Comparison of ENCODE assay signal across 15 mouse cellular contexts in the genomic region with DNA sequence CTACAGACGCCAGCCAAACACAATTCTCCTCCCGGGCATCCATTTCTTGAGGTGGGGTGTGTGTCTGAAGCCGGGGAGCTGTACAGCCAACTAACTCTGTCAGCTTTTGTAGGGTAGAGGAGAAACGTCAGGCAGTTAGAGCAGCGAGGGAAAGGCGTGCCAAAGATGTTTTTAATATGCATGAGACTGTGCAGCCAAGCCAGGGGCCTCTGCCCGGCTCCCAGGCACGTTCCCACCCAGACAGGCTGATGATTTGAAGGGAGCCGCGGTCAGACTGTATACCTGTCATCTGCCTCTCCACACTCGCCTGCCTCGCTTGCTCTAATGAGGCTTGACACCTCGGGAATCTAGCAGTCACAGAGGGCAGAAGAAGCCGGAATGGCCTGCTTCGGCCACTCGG. TPM values are rescaled to one million over a fixed set of nuclear protein-coding genes. Genes with fewer than 3 reads are reported as not detected.
DNase-seq lines count a peak whose midpoint lies in the region; ATAC-seq and TF ChIP-seq lines count a peak whose summit lies in the region.
"Had no signal": no experiment of that assay in that cellular context is flagged by ENCODE, and none has a peak within 500 bp of the region (broad histone marks: within the 10 kb centered on the region; RNA-seq: fewer than 3 reads in every experiment).

No protein-coding gene starts in this region.

- H3K36me3 ChIP-seq in heart, embryonic 10.5 days = no peaks in the 10 kb centered on the region
- no peaks in the 10 kb centered on the region for H3K36me3 ChIP-seq in embryonic facial prominence, embryonic 10.5 days (replicated peaks)
- H3K36me3 ChIP-seq in hindbrain, embryonic 14.5 days (replicated peaks; ENCODE audit: control insufficient read depth, insufficient read depth) = no peaks in the 10 kb centered on the region
- H3K36me3 ChIP-seq in midbrain, embryonic 14.5 days (ENCODE audit: control insufficient read depth, insufficient read depth, low read length) = no peaks in the 10 kb centered on the region
- no peaks in the 10 kb centered on the region for H3K36me3 ChIP-seq in intestine, postnatal 0 days (ENCODE audit: control insufficient read depth, insufficient read depth)

- DNase-seq in heart, embryonic 10.5 days (ENCODE audit: low spot score) = no peak
- no peak for DNase-seq in heart, postnatal 36 days
- DNase-seq in embryonic facial prominence, embryonic 10.5 days (ENCODE audit: low spot score) = peak; percentile 54
- DNase-seq in hindbrain, embryonic 14.5 days (ENCODE audit: low spot score) = no peak
- peak; percentile 67 for DNase-seq in midbrain, embryonic 14.5 days
- DNase-seq in right cerebral cortex, adult 18-20 months = no peak
- DNase-seq in layer of hippocampus, adult 9-10 months (ENCODE audit: low spot score) = no peak
- DNase-seq: kidney, postnatal 14 days had no signal

- H3K4me2 ChIP-seq in hindbrain, embryonic 14.5 days (replicated peaks) = peak overlapping the region; percentile 8; the same call in 1 of the 2 replicates
- peak overlapping the region; percentile 17; the same call in 1 of the 2 replicates for H3K4me2 ChIP-seq in midbrain, embryonic 14.5 days (ENCODE audit: low read length)
- H3K4me2 ChIP-seq in intestine, postnatal 0 days (replicated peaks; ENCODE audit: low read depth) = no peak overlapping the region

- TF ChIP-seq CTCF in intestine, postnatal 0 days (IDR thresholded peaks at IDR 0.05; ENCODE audit: low read depth) = no peak

- peak overlapping the region; percentile 9; the same call in 1 of the 2 replicates for H3K4me3 ChIP-seq in heart, embryonic 10.5 days
- no peak overlapping the region for H3K4me3 ChIP-seq in embryonic facial prominence, embryonic 10.5 days
- no peak overlapping the region for H3K4me3 ChIP-seq in hindbrain, embryonic 14.5 days (replicated peaks; ENCODE audit: low read length)
- no peak overlapping the region for H3K4me3 ChIP-seq in midbrain, embryonic 14.5 days (replicated peaks; ENCODE audit: low read depth, low read length)
- H3K4me3 ChIP-seq in intestine, postnatal 0 days (ENCODE audit: low read depth, low read length) = no peak overlapping the region

- H3K27me3 ChIP-seq in heart, embryonic 10.5 days (ENCODE audit: insufficient read depth, poor library complexity, severe bottlenecking) = peaks cover 6% of the 10 kb centered on the region; the same call in 1 of the 2 replicates
- 0 out of 2 replicates have a peak, but pooled peaks cover 19% of the 10 kb centered on the region for H3K27me3 ChIP-seq in embryonic facial prominence, embryonic 10.5 days (replicated peaks; ENCODE audit: low read depth, poor library complexity, severe bottlenecking)
- no peaks in the 10 kb centered on the region for H3K27me3 ChIP-seq in hindbrain, embryonic 14.5 days (ENCODE audit: control insufficient read depth, insufficient read depth, low read length)
- no peaks in the 10 kb centered on the region for H3K27me3 ChIP-seq in midbrain, embryonic 14.5 days (ENCODE audit: control insufficient read depth, insufficient read depth, low read length)
- H3K27me3 ChIP-seq in intestine, postnatal 0 days (replicated peaks; ENCODE audit: control insufficient read depth, insufficient read depth, low read length) = no peaks in the 10 kb centered on the region

- H3K4me1 ChIP-seq in heart, embryonic 10.5 days = peaks cover 25% of the 10 kb centered on the region
- peaks cover 58% of the 10 kb centered on the region for H3K4me1 ChIP-seq in embryonic facial prominence, embryonic 10.5 days
- H3K4me1 ChIP-seq in hindbrain, embryonic 14.5 days (replicated peaks; ENCODE audit: control insufficient read depth, insufficient read depth, low read length) = peaks cover 10% of the 10 kb centered on the region; the same call in 1 of the 2 replicates
- peaks cover 13% of the 10 kb centered on the region for H3K4me1 ChIP-seq in midbrain, embryonic 14.5 days (ENCODE audit: control insufficient read depth, insufficient read depth, low read length)
- no peaks in the 10 kb centered on the region for H3K4me1 ChIP-seq in intestine, postnatal 0 days (replicated peaks; ENCODE audit: control insufficient read depth, insufficient read depth, low read length)

- intact Hi-C loops in heart, postnatal 36 days (cut with DNase I) = no loop called here

- 51% methylated on average over 16 of the region's 16 CpGs for WGBS in heart, embryonic 10.5 days
- 56% methylated on average over 16 of the region's 16 CpGs for WGBS in embryonic facial prominence, embryonic 10.5 days
- 34% methylated on average over 16 of the region's 16 CpGs for WGBS in hindbrain, embryonic 14.5 days
- 19% methylated on average over 16 of the region's 16 CpGs for WGBS in midbrain, embryonic 14.5 days
- WGBS in intestine, postnatal 0 days = 65% methylated on average over 16 of the region's 16 CpGs

- peak overlapping the region; percentile 62; the same call in 1 of the 2 replicates for H3K27ac ChIP-seq in heart, embryonic 10.5 days
- peak overlapping the region; percentile 49 for H3K27ac ChIP-seq in embryonic facial prominence, embryonic 10.5 days (replicated peaks)
- 0 out of 2 replicates have a peak overlapping the region, but pooled peaks have one; percentile 32 for H3K27ac ChIP-seq in hindbrain, embryonic 14.5 days
- H3K27ac ChIP-seq in midbrain, embryonic 14.5 days (replicated peaks; ENCODE audit: low read depth, low read length) = 0 out of 2 replicates have a peak overlapping the region, but pooled peaks have one; percentile 14
- no peak overlapping the region for H3K27ac ChIP-seq in intestine, postnatal 0 days (ENCODE audit: low read depth, low read length)
- H3K27ac ChIP-seq: liver, embryonic 14.5 days had no signal

- no peak overlapping the region for H3K9ac ChIP-seq in hindbrain, embryonic 14.5 days
- no peak overlapping the region for H3K9ac ChIP-seq in midbrain, embryonic 14.5 days (replicated peaks; ENCODE audit: low read length)
- H3K9ac ChIP-seq in intestine, postnatal 0 days (ENCODE audit: low read depth, low read length) = no peak overlapping the region
- H3K9ac ChIP-seq: liver, embryonic 14.5 days had no signal

- H3K9me3 ChIP-seq in heart, embryonic 10.5 days = no peaks in the 10 kb centered on the region
- no peaks in the 10 kb centered on the region for H3K9me3 ChIP-seq in embryonic facial prominence, embryonic 10.5 days
- no peaks in the 10 kb centered on the region for H3K9me3 ChIP-seq in hindbrain, embryonic 14.5 days (ENCODE audit: control insufficient read depth, low read length)
- no peaks in the 10 kb centered on the region for H3K9me3 ChIP-seq in midbrain, embryonic 14.5 days (ENCODE audit: control insufficient read depth, low read length)
- H3K9me3 ChIP-seq in intestine, postnatal 0 days (ENCODE audit: control insufficient read depth) = no peaks in the 10 kb centered on the region

- ATAC-seq in hindbrain, embryonic 14.5 days (ENCODE audit: low FRiP score) = peak; percentile 44; the same call in 1 of the 2 replicates
- ATAC-seq in midbrain, embryonic 14.5 days (ENCODE audit: low FRiP score, low TSS enrichment) = peak; percentile 71; the same call in 1 of the 2 replicates
- ATAC-seq in intestine, postnatal 0 days = no peak

RNA-seq across cellular contexts. Expression of a gene that starts 38.4 kb away (rescaled TPM):
- polyA plus RNA-seq in heart, embryonic 10.5 days (2016; fragmentation: Nextera tagmentation; extraction: Ambion mirVana) = not detected in 2 replicates
- total RNA-seq in heart, postnatal 36 days (2021) = not detected
- not detected in 2 replicates for polyA plus RNA-seq in embryonic facial prominence, embryonic 10.5 days (2016; fragmentation: Nextera tagmentation; extraction: Ambion mirVana)
- polyA plus RNA-seq in hindbrain, embryonic 14.5 days (2014; fragmentation: Nextera tagmentation; extraction: Ambion mirVana) = not detected in 2 replicates
- polyA plus RNA-seq in midbrain, embryonic 14.5 days (2014; fragmentation: Nextera tagmentation; extraction: Ambion mirVana) = not detected in 2 replicates
- polyA plus RNA-seq in intestine, postnatal 0 days (2015; fragmentation: Nextera tagmentation; extraction: Ambion mirVana) = not detected in 2 replicates
- total RNA-seq: adrenal gland, adult 18-20 months; hematopoietic stem cell, adult 5-6 weeks; left cerebral cortex, adult 18-20 months; neutrophil, adult 5-6 weeks had no signal
- polyA plus RNA-seq: C2C12; liver, embryonic 14.5 days had no signal

RNA-seq across cellular contexts. Expression of a gene that starts 59.1 kb away (rescaled TPM):
- polyA plus RNA-seq in heart, embryonic 10.5 days (2016; fragmentation: Nextera tagmentation; extraction: Ambion mirVana) = 12.9 and 16.6 TPM in 2 replicates
- 10 to 100 TPM; 10.7 to 13.8 TPM for total RNA-seq in heart, postnatal 36 days (2021)
- polyA plus RNA-seq in embryonic facial prominence, embryonic 10.5 days (2016; fragmentation: Nextera tagmentation; extraction: Ambion mirVana) = 5.2 and 7.3 TPM in 2 replicates
- 14.2 and 20.0 TPM in 2 replicates for polyA plus RNA-seq in hindbrain, embryonic 14.5 days (2014; fragmentation: Nextera tagmentation; extraction: Ambion mirVana)
- 12.6 and 14.1 TPM in 2 replicates for polyA plus RNA-seq in midbrain, embryonic 14.5 days (2014; fragmentation: Nextera tagmentation; extraction: Ambion mirVana)
- 184 and 199 TPM in 2 replicates for polyA plus RNA-seq in intestine, postnatal 0 days (2015; fragmentation: Nextera tagmentation; extraction: Ambion mirVana)

Comparison
In these comparisons a context has a peak if more than half of its experiments do, and no peak if none do; other contexts are left out.
1. DNase-seq: peak in embryonic facial prominence, embryonic 10.5 days (single experiment) and midbrain, embryonic 14.5 days (single experiment); none in heart, embryonic 10.5 days (single experiment), heart, postnatal 36 days (0 of 2), hindbrain, embryonic 14.5 days (single experiment), right cerebral cortex, adult 18-20 months (single experiment) and layer of hippocampus, adult 9-10 months (single experiment).